Mouse (Mus musculus): ENCODE data around the gene Elfn1.

GRCm38 (mm10) chr5:139877563-139877962 lies 30.2 kb upstream of the Elfn1 start:
- TF ChIP-seq CTCF (IDR thresholded peaks at IDR 0.05; ENCODE audit: low read depth, low read length): no peak
- no peak for TF ChIP-seq POLR2A (IDR thresholded peaks at IDR 0.05; ENCODE audit: extremely low read depth, insufficient read depth, low read length)

All from liver, adult 2 months (tissue).